Mouse (Mus musculus) erythroblast, embryonic 14.5 days (primary cell): ENCODE data around the gene 1600014C23Rik.

Experiments
- GATA1 ChIP-seq: IDR thresholded peaks from 2 replicates; pipeline ENCODE4 v1.6.1; 2012; ENCODE audit warnings: low read length, inconsistent platforms, mixed read lengths
- TAL1 ChIP-seq: IDR thresholded peaks from 3 replicates; pipeline ENCODE4 v1.6.1; 2012; ENCODE audit warnings: low read length, inconsistent platforms, mixed read lengths

DNA sequence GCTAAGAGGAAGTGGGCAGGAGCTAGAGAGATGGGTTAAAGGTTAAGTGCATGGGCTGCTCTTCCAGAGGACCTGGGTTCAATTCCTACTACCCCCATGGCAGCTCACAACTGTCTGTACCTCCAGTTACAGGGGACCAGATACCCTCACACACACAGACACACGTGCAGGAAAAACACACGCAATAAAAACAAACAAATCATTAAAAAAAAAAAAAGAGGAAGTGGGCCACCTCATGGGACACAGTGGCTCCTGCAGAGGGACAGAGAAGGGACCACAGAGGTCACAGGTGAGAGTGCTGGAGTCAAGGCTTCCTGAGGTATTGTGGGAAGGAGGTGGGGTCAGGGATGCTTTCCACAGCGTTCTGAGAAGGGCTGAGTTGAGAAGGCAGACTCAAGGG, 22.1 kb downstream of the 1600014C23Rik start:
- TF ChIP-seq GATA1 (no peak), TAL1 (no peak)
